Mouse (Mus musculus) embryonic fibroblast, embryonic 13.5 days (primary cell): ENCODE measurements around the gene Fam171a2.

Source experiments
- CTCF ChIP-seq: IDR thresholded peaks from 2 replicates; pipeline ENCODE4 v1.5.1; 2011; ENCODE audit warnings: mild to moderate bottlenecking, control low read depth, low read length, moderate library complexity, borderline replicate concordance; ENCODE audit not compliant: insufficient read depth
- POLR2A ChIP-seq: IDR thresholded peaks from 2 replicates; pipeline ENCODE4 v1.6.1; 2011; ENCODE audit warnings: low read depth, mild to moderate bottlenecking, control low read depth, low read length, moderate library complexity

GRCm38 (mm10) chr11:102437120-102438061 is 10.1 kb downstream of the Fam171a2 start:
- TF ChIP-seq CTCF = peak; percentile 35; the same call in 1 of the 2 replicates
- no peak for TF ChIP-seq POLR2A
